Mouse (Mus musculus) intestine, embryonic 15.5 days (tissue): ENCODE data around the gene Epb41l4b. TPM values are rescaled to one million over a fixed set of nuclear protein-coding genes. Genes with fewer than 3 reads are reported as not detected.

Source experiments
- ATAC-seq: fragments of 200-750 bp; cut with Nextera tagmentation; 2 replicates; pipeline ENCODE4 v1.8.0; 2017; ENCODE audit warnings: moderate TSS enrichment, moderate library complexity
- H3K27ac ChIP-seq: fragments of 300-500 bp; sonication (generic); 2 replicates; pipeline ENCODE4 v1.5.1; 2015; ENCODE audit warnings: mild to moderate bottlenecking, inconsistent platforms
- H3K27me3 ChIP-seq: fragments of 300-500 bp; sonication (generic); replicated peaks from 2 replicates; pipeline ENCODE4 v1.6.1; 2015; ENCODE audit warnings: inconsistent platforms
- H3K36me3 ChIP-seq: fragments of 300-500 bp; sonication (generic); 2 replicates; pipeline ENCODE4 v1.6.1; 2015; ENCODE audit warnings: inconsistent platforms
- H3K4me1 ChIP-seq: fragments of 300-500 bp; sonication (generic); replicated peaks from 2 replicates; pipeline ENCODE4 v1.6.1; 2015; ENCODE audit warnings: inconsistent platforms
- H3K4me2 ChIP-seq: fragments of 300-500 bp; sonication (generic); replicated peaks from 2 replicates; pipeline ENCODE4 v1.6.1; 2015; ENCODE audit warnings: mild to moderate bottlenecking, inconsistent platforms
- H3K4me3 ChIP-seq: fragments of 300-500 bp; sonication (generic); replicated peaks from 2 replicates; pipeline ENCODE4 v1.5.1; 2015; ENCODE audit warnings: inconsistent platforms
- H3K9ac ChIP-seq: fragments of 300-500 bp; sonication (generic); 2 replicates; pipeline ENCODE4 v1.6.1; 2015; ENCODE audit warnings: inconsistent platforms
- H3K9me3 ChIP-seq: fragments of 300-500 bp; sonication (generic); 2 replicates; pipeline ENCODE4 v1.6.1; 2016; ENCODE audit warnings: inconsistent platforms
- WGBS: fragments of 180-500 bp; shearing (Covaris S2); methylation state at CpG from one replicate; pipeline ENCODE4 v1.1.7; 2015; 5-methylcytosine and 5-hydroxymethylcytosine counted together
- polyA plus RNA-seq: library from polyadenylated mRNA; unstranded; fragments of >200 nt; fragmentation: Nextera tagmentation; extraction: Ambion mirVana; gene quantifications from 2 replicates; pipeline ENCODE4 v1.2.1, GENCODE M21; 2015

Epb41l4b gene
- polyA plus RNA-seq, 1 experiment from 2014 or later, result 22.2 TPM

DNA sequence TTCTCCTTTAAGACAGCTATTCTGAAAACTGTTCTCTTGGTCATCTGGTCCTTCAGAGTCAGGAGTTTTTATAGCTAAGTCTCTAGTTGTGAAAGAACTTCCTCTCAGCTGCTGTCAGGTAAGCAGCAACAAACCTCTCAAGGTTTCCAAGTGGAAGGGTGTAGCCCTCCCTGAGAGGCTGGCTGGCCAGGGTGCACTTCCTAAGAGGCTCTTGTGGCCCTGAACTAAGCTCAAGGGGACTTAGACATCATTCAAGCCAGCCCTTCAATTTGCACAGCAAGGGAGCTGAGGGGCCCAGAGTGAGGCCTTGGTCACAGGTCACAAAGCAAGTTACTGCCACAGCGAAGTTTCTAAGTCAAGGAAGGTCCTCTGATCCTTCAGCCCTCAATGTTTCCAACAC, 200.0 kb downstream of the Epb41l4b start:
- Histone ChIP-seq H3K4me3 (no peak overlapping the region), H3K9ac (no peak overlapping the region), H3K27me3 (no peaks in the 10 kb centered on the region), H3K4me2 (no peak overlapping the region), H3K36me3 (no peaks in the 10 kb centered on the region), H3K4me1 (peaks cover 32% of the 10 kb centered on the region), H3K9me3 (no peaks in the 10 kb centered on the region), H3K27ac (0 out of 2 replicates have a peak overlapping the region, but pooled peaks have one; percentile 0)
- 58% methylated on average over 1 of the region's 1 CpGs for WGBS
- no peak for ATAC-seq

DNA sequence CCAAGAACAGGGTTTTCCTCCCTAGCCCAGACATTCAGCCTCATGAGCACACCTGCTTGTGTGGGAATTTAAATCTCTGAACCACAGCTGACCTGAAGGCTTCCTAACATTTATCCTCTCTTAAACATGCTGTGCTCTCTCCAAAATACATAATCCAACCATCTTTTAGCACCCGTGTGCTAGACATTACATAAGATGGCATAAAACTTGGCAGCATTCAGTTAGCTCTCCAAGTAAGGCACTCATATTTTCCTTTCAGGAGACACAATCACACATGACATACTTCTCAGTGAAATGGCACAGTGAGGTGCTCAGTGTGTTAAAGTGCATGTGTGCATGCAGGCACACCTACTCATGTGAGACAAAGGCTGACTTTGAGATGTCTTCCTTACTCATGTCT, 200.7 kb downstream of the Epb41l4b start:
- Histone ChIP-seq H3K9ac (no peak overlapping the region), H3K27ac (no peak overlapping the region), H3K4me1 (peaks cover 33% of the 10 kb centered on the region), H3K36me3 (no peaks in the 10 kb centered on the region), H3K4me2 (0 out of 2 replicates have a peak overlapping the region, but pooled peaks have one; percentile 6), H3K9me3 (no peaks in the 10 kb centered on the region), H3K4me3 (no peak overlapping the region), H3K27me3 (no peaks in the 10 kb centered on the region)
- ATAC-seq, result no peak
- 81% methylated on average over 1 of the region's 1 CpGs for WGBS

Other genes with a start within 250 kb of the Epb41l4b start
- gene Tmem245, start 196.0 kb downstream of the Epb41l4b start, polyA plus RNA-seq, result 9.9 and 11.0 TPM in 2 replicates
- gene Frrs1l, start 153.0 kb downstream of the Epb41l4b start, polyA plus RNA-seq, result 0.78 and 0.92 TPM in 2 replicates
- gene Ptpn3, start 158.4 kb upstream of the Epb41l4b start, polyA plus RNA-seq, result 9.4 and 10.4 TPM in 2 replicates